Mouse (Mus musculus) CH12.LX (cell line): Measurements from ENCODE around the gene Ehd2. TPM values are rescaled to one million over a fixed set of nuclear protein-coding genes. Genes with fewer than 3 reads are reported as not detected.

Source experiments
- DNase-seq: peaks from one replicate; pipeline ENCODE4 v3.0.0-alpha.2; 2013; ENCODE audit errors: extremely low read depth
- H3K27ac ChIP-seq: 2 replicates; pipeline ENCODE4 v1.5.1; 2012; ENCODE audit warnings: low read depth, mild to moderate bottlenecking, control low read depth, moderate library complexity; ENCODE audit not compliant: insufficient read depth
- H3K27me3 ChIP-seq: replicated peaks from 2 replicates; pipeline ENCODE3; 2012; ENCODE audit warnings: inconsistent platforms
- H3K36me3 ChIP-seq, 2 experiments: replicated peaks in 1 of 2; 2 replicates each; pipeline versions ENCODE3 to v1.6.1; 2012; ENCODE audit warnings: inconsistent platforms in 1 of 2, low read length in 1 of 2, mild to moderate bottlenecking in 1 of 2, mixed read lengths in 1 of 2, moderate library complexity in 1 of 2; ENCODE audit not compliant: control insufficient read depth in 1 of 2, insufficient read depth in 1 of 2
- H3K4me1 ChIP-seq, 2 experiments: 2 replicates each; pipeline ENCODE4 v1.6.1; 2012; ENCODE audit warnings: inconsistent platforms in 1 of 2, moderate library complexity in 1 of 2; ENCODE audit not compliant: insufficient read depth in 2 of 2, control insufficient read depth in 1 of 2
- H3K4me2 ChIP-seq: 2 replicates; pipeline ENCODE4 v1.6.1; 2012; ENCODE audit warnings: low read depth, mild to moderate bottlenecking, control low read depth; ENCODE audit not compliant: poor library complexity, insufficient read depth, severe bottlenecking
- H3K4me3 ChIP-seq, 3 experiments: fragments of 150-350 bp in 1 of 3; sonication (generic) in 1 of 3; replicated peaks in 1 of 3; 2 replicates each; pipeline versions ENCODE3 to v1.5.1; 2011 to 2012; ENCODE audit warnings: low read depth in 2 of 3, low read length in 2 of 3, mild to moderate bottlenecking in 2 of 3, moderate library complexity in 2 of 3, control low read depth in 1 of 3, improper control_type of control experiment in 1 of 3, inconsistent platforms in 1 of 3, mixed read lengths in 1 of 3; ENCODE audit not compliant: poor library complexity in 1 of 3
- H3K79me2 ChIP-seq: replicated peaks from 2 replicates; pipeline ENCODE4 v1.6.1; 2012; ENCODE audit warnings: mild to moderate bottlenecking, moderate library complexity; ENCODE audit not compliant: control insufficient read depth, poor library complexity, insufficient read depth, severe bottlenecking; ENCODE audit errors: extremely low read depth
- H3K9ac ChIP-seq: 2 replicates; pipeline ENCODE4 v1.6.1; 2012; ENCODE audit warnings: low read depth, mild to moderate bottlenecking, control low read depth, moderate library complexity; ENCODE audit not compliant: insufficient read depth
- H3K9me3 ChIP-seq: replicated peaks from 2 replicates; pipeline ENCODE3; 2012; ENCODE audit warnings: low read length, inconsistent platforms, mixed read lengths
- BHLHE40 ChIP-seq: IDR thresholded peaks from 2 replicates; pipeline ENCODE4 v1.6.1; 2011; ENCODE audit warnings: mild to moderate bottlenecking, low read depth, low read length, improper control_type of control experiment
- CHD1 ChIP-seq: IDR thresholded peaks from 2 replicates; pipeline ENCODE4 v1.6.1; 2012; ENCODE audit warnings: low read depth, low read length, improper control_type of control experiment, inconsistent platforms
- CHD2 ChIP-seq: IDR thresholded peaks from 2 replicates; pipeline ENCODE4 v1.6.1; 2011; ENCODE audit warnings: low read length, improper control_type of control experiment
- CTCF ChIP-seq, 2 experiments: IDR thresholded peaks in 1 of 2; conservative IDR thresholded peaks in 1 of 2; 2 replicates each; pipeline ENCODE4 v1.5.1; 2011 to 2012; ENCODE audit warnings: low read depth in 2 of 2, low read length in 2 of 2, improper control_type of control experiment in 1 of 2, inconsistent platforms in 1 of 2, mild to moderate bottlenecking in 1 of 2, moderate library complexity in 1 of 2
- E2F4 ChIP-seq: IDR thresholded peaks from 2 replicates; pipeline ENCODE4 v1.6.1; 2011; ENCODE audit warnings: low read depth, low read length, improper control_type of control experiment; ENCODE audit not compliant: insufficient replicate concordance
- ELF1 ChIP-seq: IDR thresholded peaks from 2 replicates; pipeline ENCODE4 v1.6.1; 2014; ENCODE audit warnings: low read depth, mild to moderate bottlenecking, inconsistent platforms, low read length, improper control_type of control experiment
- EP300 ChIP-seq: IDR thresholded peaks from 2 replicates; pipeline ENCODE4 v1.6.1; 2011; ENCODE audit warnings: low read length, improper control_type of control experiment
- ETS1 ChIP-seq: conservative IDR thresholded peaks from 2 replicates; pipeline ENCODE4 v1.6.1; 2012; ENCODE audit warnings: low read depth, mild to moderate bottlenecking, inconsistent platforms, low read length, improper control_type of control experiment, moderate library complexity
- GABPA ChIP-seq: IDR thresholded peaks from 2 replicates; pipeline ENCODE4 v1.6.1; 2012; ENCODE audit warnings: low read depth, low read length, improper control_type of control experiment, inconsistent platforms; ENCODE audit not compliant: insufficient replicate concordance
- HCFC1 ChIP-seq: IDR thresholded peaks from 2 replicates; pipeline ENCODE4 v1.6.1; 2012; ENCODE audit warnings: low read depth, mild to moderate bottlenecking, inconsistent platforms, low read length, improper control_type of control experiment
- IRF4 ChIP-seq: IDR thresholded peaks from 2 replicates; pipeline ENCODE4 v1.6.1; 2014; ENCODE audit warnings: low read depth, mild to moderate bottlenecking, inconsistent platforms, low read length, improper control_type of control experiment
- JUN ChIP-seq: IDR thresholded peaks from 2 replicates; pipeline ENCODE4 v1.6.1; 2011; ENCODE audit warnings: low read depth, mild to moderate bottlenecking, low read length, improper control_type of control experiment, moderate library complexity; ENCODE audit not compliant: insufficient read depth
- JUND ChIP-seq: conservative IDR thresholded peaks from 2 replicates; pipeline ENCODE4 v1.6.1; 2011; ENCODE audit warnings: low read depth, low read length, improper control_type of control experiment
- KAT2A ChIP-seq: IDR thresholded peaks from 2 replicates; pipeline ENCODE4 v1.6.1; 2012; ENCODE audit warnings: low read length, improper control_type of control experiment, inconsistent platforms; ENCODE audit not compliant: insufficient replicate concordance
- MAFK ChIP-seq: IDR thresholded peaks from 2 replicates; pipeline ENCODE4 v1.6.1; 2011; ENCODE audit warnings: low read length, improper control_type of control experiment; ENCODE audit not compliant: insufficient replicate concordance
- MAX ChIP-seq: IDR thresholded peaks from 2 replicates; pipeline ENCODE4 v1.6.1; 2011; ENCODE audit warnings: low read length, improper control_type of control experiment
- MAZ ChIP-seq: IDR thresholded peaks from 2 replicates; pipeline ENCODE4 v1.6.1; 2012; ENCODE audit warnings: low read depth, mild to moderate bottlenecking, inconsistent platforms, low read length, improper control_type of control experiment, moderate library complexity
- MEF2A ChIP-seq: IDR thresholded peaks from 2 replicates; pipeline ENCODE4 v1.6.1; 2014; ENCODE audit warnings: low read depth, mild to moderate bottlenecking, inconsistent platforms, low read length, improper control_type of control experiment, borderline replicate concordance
- MXI1 ChIP-seq: IDR thresholded peaks from 2 replicates; pipeline ENCODE4 v1.6.1; 2011; ENCODE audit warnings: mild to moderate bottlenecking, low read depth, low read length, improper control_type of control experiment
- MYC ChIP-seq: IDR thresholded peaks from 2 replicates; pipeline ENCODE4 v1.6.1; 2011; ENCODE audit warnings: low read depth, mild to moderate bottlenecking, improper control_type of control experiment, low read length
- NELFE ChIP-seq: IDR thresholded peaks from 2 replicates; pipeline ENCODE4 v1.6.1; 2011; ENCODE audit warnings: low read depth, low read length, improper control_type of control experiment
- NRF1 ChIP-seq: IDR thresholded peaks from 2 replicates; pipeline ENCODE4 v1.6.1; 2014; ENCODE audit warnings: low read depth, mild to moderate bottlenecking, inconsistent platforms, low read length, improper control_type of control experiment, moderate library complexity
- PAX5 ChIP-seq: IDR thresholded peaks from 2 replicates; pipeline ENCODE4 v1.6.1; 2012; ENCODE audit warnings: low read length, inconsistent platforms, mixed read lengths
- POLR2A ChIP-seq: IDR thresholded peaks from 2 replicates; pipeline ENCODE4 v1.6.1; 2011; ENCODE audit warnings: low read depth, mild to moderate bottlenecking, improper control_type of control experiment, low read length
- POLR2AphosphoS2 ChIP-seq: IDR thresholded peaks from 2 replicates; pipeline ENCODE4 v1.6.1; 2011; ENCODE audit warnings: low read depth, low read length, improper control_type of control experiment
- RAD21 ChIP-seq: IDR thresholded peaks from 2 replicates; pipeline ENCODE4 v1.6.1; 2011; ENCODE audit warnings: low read depth, mild to moderate bottlenecking, low read length, improper control_type of control experiment, moderate library complexity
- RCOR1 ChIP-seq: conservative IDR thresholded peaks from 2 replicates; pipeline ENCODE4 v1.6.1; 2012; ENCODE audit warnings: low read depth, mild to moderate bottlenecking, inconsistent platforms, low read length, improper control_type of control experiment
- SIN3A ChIP-seq: IDR thresholded peaks from 2 replicates; pipeline ENCODE4 v1.6.1; 2012; ENCODE audit warnings: low read length, improper control_type of control experiment, inconsistent platforms
- SMC3 ChIP-seq: IDR thresholded peaks from 2 replicates; pipeline ENCODE4 v1.6.1; 2011; ENCODE audit warnings: low read depth, low read length, improper control_type of control experiment
- TBP ChIP-seq: conservative IDR thresholded peaks from 2 replicates; pipeline ENCODE4 v1.6.1; 2011; ENCODE audit warnings: low read depth, low read length, improper control_type of control experiment
- TCF12 ChIP-seq: IDR thresholded peaks from 2 replicates; pipeline ENCODE4 v1.6.1; 2014; ENCODE audit warnings: low read depth, mild to moderate bottlenecking, inconsistent platforms, low read length, improper control_type of control experiment
- UBTF ChIP-seq: IDR thresholded peaks from 2 replicates; pipeline ENCODE4 v1.6.1; 2012; ENCODE audit warnings: low read depth, mild to moderate bottlenecking, inconsistent platforms, low read length, improper control_type of control experiment, moderate library complexity
- USF1 ChIP-seq: IDR thresholded peaks from 2 replicates; pipeline ENCODE4 v1.6.1; 2014; ENCODE audit warnings: low read depth, mild to moderate bottlenecking, inconsistent platforms, low read length, improper control_type of control experiment
- USF2 ChIP-seq: conservative IDR thresholded peaks from 2 replicates; pipeline ENCODE4 v1.6.1; 2011; ENCODE audit warnings: low read depth, low read length, improper control_type of control experiment
- ZC3H11A ChIP-seq: IDR thresholded peaks from 2 replicates; pipeline ENCODE4 v1.6.1; 2012; ENCODE audit warnings: low read depth, mild to moderate bottlenecking, inconsistent platforms, low read length, improper control_type of control experiment
- ZKSCAN1 ChIP-seq: IDR thresholded peaks from 2 replicates; pipeline ENCODE4 v1.6.1; 2012; ENCODE audit warnings: low read depth, inconsistent platforms, low read length, improper control_type of control experiment, borderline replicate concordance
- ZMIZ1 ChIP-seq: IDR thresholded peaks from 2 replicates; pipeline ENCODE4 v1.6.1; 2012; ENCODE audit warnings: low read depth, mild to moderate bottlenecking, inconsistent platforms, low read length, improper control_type of control experiment
- ZNF384 ChIP-seq: IDR thresholded peaks from 2 replicates; pipeline ENCODE4 v1.6.1; 2012; ENCODE audit warnings: low read depth, low read length, improper control_type of control experiment, inconsistent platforms
- dilution Hi-C: fragments of 300-500 bp; cut with MboI; formaldehyde crosslinking; loops from 2 replicates; pipeline ENCODE4 v1.14.3; 2020; ENCODE audit warnings: low sequenced_read_pairs; ENCODE audit not compliant: extremely low pct_unique_long_range_greater_than_20kb, extremely low pct_ligation_motif_present
- in situ Hi-C: fragments of 300-500 bp; cut with MboI; formaldehyde crosslinking; loops from 3 replicates; pipeline ENCODE4 v1.14.3; 2019; ENCODE audit warnings: low sequenced_read_pairs, low pct_ligation_motif_present, low pct_unique_long_range_greater_than_20kb, mixed read lengths
- polyA plus RNA-seq: library from polyadenylated mRNA; unstranded; fragments of >175 nt; gene quantifications from 2 replicates; pipeline ENCODE4 v1.2.1, GENCODE M21; 2012; ENCODE audit warnings: low read depth; ENCODE audit not compliant: insufficient read length
- total RNA-seq, 2 experiments: library from RNA; depleted of rRNA; stranded (reverse); fragments of 300-350 nt in 1 of 2; fragments of >200 nt in 1 of 2; gene quantifications; 2 replicates each; pipeline ENCODE4 v1.2.3; 2012 to 2014

The Ehd2 gene
- total and polyA plus RNA-seq, 3 experiments = 1.2 to 7.0 (median 5.2) TPM

- Histone ChIP-seq H3K9ac (peak within 1 kb of the TSS; percentile 88), H3K36me3 (peaks cover 25 to 32% of the 10 kb centered on the region in 2 experiments), H3K4me3 (peak within 1 kb of the TSS; percentile 81 to 84 (median 81)), H3K9me3 (no peaks in the 10 kb centered on the region), H3K27ac (peak within 1 kb of the TSS; percentile 69), H3K27me3 (peaks cover 11% of the 10 kb centered on the region), H3K4me2 (peak within 1 kb of the TSS; percentile 86), H3K79me2 (peaks cover 22% of the 10 kb centered on the region), H3K4me1 (peaks cover 16 to 26% of the 10 kb centered on the region in 2 experiments)
- dilution Hi-C loops (no loop called here), in situ Hi-C loops (no loop called here)
- DNase-seq = peak; percentile 92
- no peak for TF ChIP-seq ZC3H11A
- no peak for TF ChIP-seq JUND
- no peak for TF ChIP-seq MAZ
- TF ChIP-seq USF2 = no peak
- TF ChIP-seq CHD2 = no peak
- no peak for TF ChIP-seq MEF2A
- no peak for TF ChIP-seq KAT2A
- no peak for TF ChIP-seq SMC3
- peak; percentile 44; the same call in 1 of the 2 replicates for TF ChIP-seq NRF1
- TF ChIP-seq ZKSCAN1 = no peak
- TF ChIP-seq SIN3A = no peak
- TF ChIP-seq MYC = no peak; the same call in 1 of the 2 replicates
- no peak for TF ChIP-seq CTCF (conservative IDR thresholded peaks at IDR 0.05 in 1 of 2, IDR thresholded peaks at IDR 0.05 in 1 of 2; ENCODE audit: low read depth in 2 of 2, low read length in 2 of 2)
- TF ChIP-seq BHLHE40 = peak; percentile 94
- TF ChIP-seq EP300 = no peak
- 0 out of 2 replicates have a peak, but pooled peaks have one; percentile 23 for TF ChIP-seq MXI1
- no peak for TF ChIP-seq ELF1
- no peak for TF ChIP-seq JUN
- peak; percentile 2; the same call in 1 of the 2 replicates for TF ChIP-seq TCF12
- no peak for TF ChIP-seq HCFC1
- no peak for TF ChIP-seq POLR2AphosphoS2
- no peak for TF ChIP-seq UBTF
- TF ChIP-seq TBP = peak; percentile 90
- TF ChIP-seq RAD21 = no peak
- TF ChIP-seq CHD1 = peak; percentile 99
- TF ChIP-seq USF1 = no peak
- TF ChIP-seq IRF4 = no peak
- no peak for TF ChIP-seq PAX5
- TF ChIP-seq MAFK = no peak
- peak; percentile 91 for TF ChIP-seq POLR2A
- TF ChIP-seq ZMIZ1 = peak; percentile 62; the same call in 1 of the 2 replicates
- peak; percentile 75 for TF ChIP-seq NELFE
- TF ChIP-seq MAX = no peak; the same call in 1 of the 2 replicates
- no peak for TF ChIP-seq ETS1
- TF ChIP-seq RCOR1 = no peak
- TF ChIP-seq E2F4 = no peak
- TF ChIP-seq GABPA = no peak
- TF ChIP-seq ZNF384 = no peak
These were observed 45.1 kb downstream of the Ehd2 start, which contains the start of gene Selenow for GRCm38 (mm10) chr7:15922220-15922773. Gene Selenow (minus strand): TSS chr7:15922402.
